Mouse (Mus musculus) neural tube, embryonic 12.5 days (tissue): ENCODE data around the gene Hdac7. TPM values are rescaled to one million over a fixed set of nuclear protein-coding genes. Genes with fewer than 3 reads are reported as not detected.

Source experiments
- ATAC-seq: fragments of 200-750 bp; cut with Nextera tagmentation; 2 replicates; pipeline ENCODE4 v1.8.0; 2017; ENCODE audit warnings: low read depth, mild to moderate bottlenecking, moderate TSS enrichment, moderate library complexity; ENCODE audit not compliant: low FRiP score
- H3K27ac ChIP-seq: fragments of 300-500 bp; sonication (generic); 2 replicates; pipeline ENCODE4 v1.5.1; 2016
- H3K27me3 ChIP-seq: fragments of 300-500 bp; sonication (generic); replicated peaks from 2 replicates; pipeline ENCODE4 v1.6.1; 2016; ENCODE audit warnings: mild to moderate bottlenecking
- H3K36me3 ChIP-seq: fragments of 300-500 bp; sonication (generic); 2 replicates; pipeline ENCODE4 v1.6.1; 2016; ENCODE audit warnings: mild to moderate bottlenecking
- H3K4me1 ChIP-seq: fragments of 300-500 bp; sonication (generic); 2 replicates; pipeline ENCODE4 v1.6.1; 2016
- H3K4me2 ChIP-seq: fragments of 300-500 bp; sonication (generic); replicated peaks from 2 replicates; pipeline ENCODE4 v1.6.1; 2016; ENCODE audit warnings: mild to moderate bottlenecking
- H3K4me3 ChIP-seq: fragments of 300-500 bp; sonication (generic); 2 replicates; pipeline ENCODE4 v1.5.1; 2016
- H3K9ac ChIP-seq: fragments of 300-500 bp; sonication (generic); 2 replicates; pipeline ENCODE4 v1.6.1; 2016; ENCODE audit warnings: mild to moderate bottlenecking
- H3K9me3 ChIP-seq: fragments of 300-500 bp; sonication (generic); 2 replicates; pipeline ENCODE4 v1.6.1; 2016; ENCODE audit warnings: mild to moderate bottlenecking
- WGBS: fragments of 180-500 bp; shearing (Covaris S2); methylation state at CpG from one replicate; pipeline ENCODE4 v1.1.7; 2016; 5-methylcytosine and 5-hydroxymethylcytosine counted together
- polyA plus RNA-seq: library from polyadenylated mRNA; unstranded; fragments of >200 nt; fragmentation: Nextera tagmentation; extraction: Ambion mirVana; gene quantifications from 2 replicates; pipeline ENCODE4 v1.2.1, GENCODE M21; 2016

The Hdac7 gene
- polyA plus RNA-seq, 1 experiment from 2014 or later, result 29.7 TPM

DNA sequence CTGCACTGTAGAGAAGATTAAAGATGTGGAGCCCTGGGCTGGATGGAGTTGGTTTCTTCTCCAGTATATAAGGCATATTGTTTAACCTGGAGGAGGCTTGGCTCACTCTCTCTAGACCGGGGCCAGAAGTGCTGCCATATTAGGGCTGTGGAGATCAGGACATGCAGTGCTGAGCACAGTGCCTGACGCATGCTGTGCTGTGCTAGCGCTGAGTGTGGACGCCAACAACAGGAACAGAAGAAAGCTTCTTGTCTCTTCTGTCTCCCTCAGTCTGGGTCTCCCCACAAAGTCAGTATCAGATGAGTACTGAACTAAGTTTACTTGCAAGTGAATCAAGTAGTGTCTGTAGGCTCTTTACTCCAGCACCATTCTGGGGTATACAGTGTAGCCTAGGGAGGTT lies 4.8 kb downstream of the Hdac7 start:
- H3K9me3 ChIP-seq, result no peaks in the 10 kb centered on the region
- 77% methylated on average over 4 of the region's 4 CpGs for WGBS
- ATAC-seq, result no peak
- peaks cover 12% of the 10 kb centered on the region for H3K4me1 ChIP-seq
- no peak overlapping the region for H3K4me2 ChIP-seq
- no peak overlapping the region for H3K4me3 ChIP-seq
- H3K27ac ChIP-seq, result no peak overlapping the region
- no peaks in the 10 kb centered on the region for H3K27me3 ChIP-seq
- H3K36me3 ChIP-seq, result no peaks in the 10 kb centered on the region
- H3K9ac ChIP-seq, result no peak overlapping the region

DNA sequence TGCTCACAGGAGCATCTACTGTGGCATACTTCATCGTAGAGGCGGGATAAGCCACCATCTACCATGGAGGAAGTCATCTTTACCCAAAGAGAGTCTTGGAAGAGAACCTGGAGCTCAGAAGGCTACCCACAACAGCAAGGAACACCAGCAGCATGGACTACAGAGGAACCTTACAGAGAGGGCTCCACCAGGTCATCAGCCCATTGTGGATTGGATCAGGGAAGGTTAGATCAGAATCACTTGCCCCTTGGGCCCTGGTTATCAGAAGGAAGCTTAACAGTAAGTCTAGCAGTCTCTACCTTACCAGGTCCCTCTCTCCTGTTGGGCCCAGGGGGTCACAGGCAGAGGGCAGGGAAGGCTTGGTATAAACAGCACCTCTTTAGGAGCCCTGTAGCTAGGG lies 5.3 kb downstream of the Hdac7 start:
- peaks cover 12% of the 10 kb centered on the region for H3K4me1 ChIP-seq
- H3K27me3 ChIP-seq, result no peaks in the 10 kb centered on the region
- no peaks in the 10 kb centered on the region for H3K36me3 ChIP-seq
- no peak overlapping the region for H3K9ac ChIP-seq
- H3K4me3 ChIP-seq, result no peak overlapping the region
- no peak overlapping the region for H3K27ac ChIP-seq
- no peak for ATAC-seq
- H3K9me3 ChIP-seq, result no peaks in the 10 kb centered on the region
- no peak overlapping the region for H3K4me2 ChIP-seq
- WGBS, result 92% methylated on average over 2 of the region's 2 CpGs

DNA sequence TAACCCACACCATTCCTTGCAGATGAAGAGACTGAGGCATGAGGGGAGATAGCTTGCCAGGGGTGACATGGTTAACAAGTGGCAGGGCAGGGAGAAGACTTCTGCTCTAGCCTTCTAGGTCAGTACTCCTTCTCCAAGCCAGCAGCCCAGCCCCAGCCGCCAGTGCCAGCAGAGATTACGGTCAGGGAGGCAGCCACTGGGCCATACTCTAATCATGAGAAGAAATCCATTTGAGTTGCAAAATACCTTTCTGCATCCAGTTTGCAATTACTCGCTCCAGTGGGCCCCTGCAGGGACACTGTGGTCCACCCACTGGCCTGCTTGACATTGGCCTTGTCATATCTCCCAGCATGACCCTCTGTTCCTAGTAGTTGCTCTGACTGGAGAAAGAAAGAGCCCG lies 5.9 kb downstream of the Hdac7 start:
- H3K9ac ChIP-seq, result no peak overlapping the region
- no peak overlapping the region for H3K27ac ChIP-seq
- 70% methylated on average over 4 of the region's 4 CpGs for WGBS
- no peak overlapping the region for H3K4me2 ChIP-seq
- no peak overlapping the region for H3K4me3 ChIP-seq
- no peaks in the 10 kb centered on the region for H3K36me3 ChIP-seq
- no peak for ATAC-seq
- peaks cover 12% of the 10 kb centered on the region for H3K4me1 ChIP-seq
- H3K9me3 ChIP-seq, result no peaks in the 10 kb centered on the region
- H3K27me3 ChIP-seq, result no peaks in the 10 kb centered on the region

GRCm38 (mm10) chr15:97837491-97838061 lies 6.7 kb downstream of the Hdac7 start:
- H3K4me1 ChIP-seq, result peaks cover 14% of the 10 kb centered on the region
- 24% methylated on average over 8 of the region's 8 CpGs for WGBS
- H3K27me3 ChIP-seq, result no peaks in the 10 kb centered on the region
- H3K36me3 ChIP-seq, result no peaks in the 10 kb centered on the region
- H3K9me3 ChIP-seq, result no peaks in the 10 kb centered on the region
- H3K9ac ChIP-seq, result no peak overlapping the region
- no peak overlapping the region for H3K27ac ChIP-seq
- no peak overlapping the region for H3K4me2 ChIP-seq
- no peak for ATAC-seq
- no peak overlapping the region for H3K4me3 ChIP-seq

DNA sequence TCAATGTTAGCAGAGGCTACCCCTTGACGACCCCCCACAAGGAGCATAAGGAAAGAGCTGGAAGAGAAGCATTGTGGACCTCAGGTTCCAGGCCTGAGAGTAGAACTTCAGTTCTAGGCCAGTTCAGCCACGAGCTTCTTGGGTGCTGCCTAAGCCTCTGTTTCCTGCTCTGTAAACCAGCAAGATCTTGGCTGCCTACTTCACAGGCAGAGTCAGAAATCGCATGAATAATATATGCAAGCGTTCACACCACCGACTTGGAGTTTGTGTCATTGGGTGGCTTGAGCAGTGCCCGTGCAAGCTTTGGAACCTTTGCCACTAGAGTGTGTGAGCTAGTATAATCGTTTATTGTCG lies 7.4 kb downstream of the Hdac7 start:
- H3K27me3 ChIP-seq, result no peaks in the 10 kb centered on the region
- ATAC-seq, result no peak
- H3K9me3 ChIP-seq, result no peaks in the 10 kb centered on the region
- H3K9ac ChIP-seq, result no peak overlapping the region
- H3K4me1 ChIP-seq, result peaks cover 21% of the 10 kb centered on the region
- 71% methylated on average over 8 of the region's 8 CpGs for WGBS
- no peaks in the 10 kb centered on the region for H3K36me3 ChIP-seq
- H3K4me2 ChIP-seq, result no peak overlapping the region
- H3K27ac ChIP-seq, result no peak overlapping the region
- H3K4me3 ChIP-seq, result no peak overlapping the region

GRCm38 (mm10) chr15:97836153-97836893 lies 8.0 kb downstream of the Hdac7 start:
- 54% methylated on average over 17 of the region's 17 CpGs for WGBS

GRCm38 (mm10) chr15:97832764-97833479 lies 11.4 kb downstream of the Hdac7 start:
- Histone ChIP-seq H3K27me3 (no peaks in the 10 kb centered on the region), H3K4me2 (no peak overlapping the region), H3K4me1 (peaks cover 47% of the 10 kb centered on the region)

More at GRCm38 (mm10) chr15:97836153-97836893, 8.0 kb downstream of the Hdac7 start:
- H3K27ac ChIP-seq, result no peak overlapping the region
- H3K27me3 ChIP-seq, result no peaks in the 10 kb centered on the region
- no peak overlapping the region for H3K4me2 ChIP-seq
- no peak overlapping the region for H3K9ac ChIP-seq
- ATAC-seq, result no peak
- H3K4me3 ChIP-seq, result no peak overlapping the region
- no peaks in the 10 kb centered on the region for H3K9me3 ChIP-seq
- peaks cover 24% of the 10 kb centered on the region for H3K4me1 ChIP-seq
- no peaks in the 10 kb centered on the region for H3K36me3 ChIP-seq

DNA sequence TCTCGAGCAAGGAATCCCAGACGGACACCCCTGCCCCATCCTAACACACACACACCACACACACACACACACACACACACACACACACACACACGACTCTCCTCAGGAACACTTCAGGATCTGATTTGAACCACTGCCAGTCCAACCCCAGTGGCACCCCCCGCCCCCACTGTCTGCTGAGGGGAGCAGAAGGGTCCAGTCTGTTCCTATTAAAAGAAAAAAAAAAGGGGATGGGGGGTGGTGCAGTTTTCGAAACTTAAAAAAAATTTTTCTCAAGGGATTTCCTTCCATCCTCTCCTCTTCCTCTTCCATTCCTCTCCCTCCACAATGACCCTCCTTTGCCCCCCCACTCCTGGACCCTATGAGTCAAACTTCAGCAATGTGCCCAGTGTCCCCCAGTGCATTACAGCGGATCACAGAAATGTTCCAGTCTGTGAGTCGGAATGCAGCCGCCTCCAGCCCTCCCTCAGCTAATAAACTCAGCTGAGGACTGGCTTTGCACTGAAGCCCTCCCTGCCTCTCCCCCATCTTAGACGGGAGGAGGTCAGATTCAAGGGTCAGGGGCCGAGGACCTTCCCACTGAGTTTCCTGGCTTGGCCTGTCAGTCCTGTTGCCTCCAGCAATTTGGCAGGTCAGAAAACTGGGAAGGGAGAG lies 12.2 kb downstream of the Hdac7 start:
- ATAC-seq, result no peak
- Histone ChIP-seq H3K4me3 (peak overlapping the region; percentile 97), H3K4me1 (peaks cover 46% of the 10 kb centered on the region), H3K4me2 (peak overlapping the region; percentile 81), H3K27me3 (no peaks in the 10 kb centered on the region), H3K9me3 (no peaks in the 10 kb centered on the region), H3K9ac (peak overlapping the region; percentile 100), H3K36me3 (no peaks in the 10 kb centered on the region), H3K27ac (peak overlapping the region; percentile 94)
- 11% methylated on average over 10 of the region's 10 CpGs for WGBS

More at GRCm38 (mm10) chr15:97832764-97833479, 11.4 kb downstream of the Hdac7 start:
- 59% methylated on average over 9 of the region's 9 CpGs for WGBS
- no peak for ATAC-seq
- Histone ChIP-seq H3K9ac (no peak overlapping the region), H3K9me3 (no peaks in the 10 kb centered on the region), H3K27ac (no peak overlapping the region), H3K36me3 (no peaks in the 10 kb centered on the region), H3K4me3 (no peak overlapping the region)

DNA sequence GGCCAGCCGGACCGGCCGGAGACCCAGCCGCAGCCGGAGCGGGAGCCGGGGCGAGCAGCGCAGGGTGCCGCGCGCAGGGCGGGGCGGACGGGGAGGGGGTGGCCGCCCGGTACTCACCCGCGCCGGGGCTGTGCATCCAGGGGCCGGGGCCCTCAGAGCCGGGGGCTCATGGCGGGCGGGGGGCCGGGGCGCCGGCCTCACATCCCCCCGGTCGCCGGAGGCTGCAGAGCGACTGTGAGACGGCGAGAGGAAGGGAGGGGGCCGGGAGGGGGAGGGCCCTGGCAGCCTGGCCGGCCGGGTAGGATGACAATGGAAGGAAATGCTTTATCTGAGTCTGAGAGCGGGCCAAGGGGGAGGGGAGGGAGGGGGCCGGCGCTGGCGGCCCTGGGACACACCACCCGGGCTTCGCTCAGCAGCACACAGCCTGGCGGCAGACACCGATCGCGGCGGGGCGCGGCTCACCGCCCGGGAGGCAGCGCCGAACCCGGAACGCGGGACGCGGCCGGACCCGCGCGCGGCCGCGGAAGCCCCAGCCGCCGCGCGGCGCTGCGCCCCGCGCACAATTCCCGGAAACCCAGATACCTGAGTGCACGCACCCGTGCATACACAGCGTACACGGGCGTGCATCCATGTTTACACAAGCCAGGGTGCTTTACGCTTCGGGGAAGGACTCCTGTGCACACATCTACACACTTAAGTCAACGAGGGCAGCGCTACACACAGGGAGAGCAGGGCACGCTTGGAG lies 12.9 kb downstream of the Hdac7 start:
- peaks cover 53% of the 10 kb centered on the region for H3K4me1 ChIP-seq
- peak; percentile 92 for ATAC-seq

DNA sequence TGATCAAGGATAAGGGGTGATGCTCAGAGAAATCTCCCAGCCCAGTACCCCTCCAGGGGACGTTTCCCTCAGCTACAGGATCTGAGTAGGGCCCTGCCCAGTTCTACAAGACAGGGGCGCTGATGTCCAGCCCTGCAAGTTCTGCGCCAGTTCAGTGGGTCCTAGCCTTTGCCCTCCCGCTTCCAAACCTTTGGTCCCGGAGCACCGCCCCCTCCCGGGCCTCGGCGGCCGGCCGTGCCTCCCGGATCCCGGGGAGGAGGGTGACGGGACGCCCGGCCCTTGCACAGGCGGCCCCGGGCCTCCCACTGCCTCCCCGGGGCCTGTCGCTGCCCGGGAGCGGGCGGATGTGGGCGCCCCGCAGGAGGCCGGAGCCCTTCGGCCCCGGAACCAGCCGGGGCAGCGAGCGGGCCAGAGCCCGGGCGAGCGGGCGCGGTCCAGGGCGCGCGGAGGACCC lies 13.5 kb downstream of the Hdac7 start:
- under 1% methylated on average over 39 of the region's 39 CpGs for WGBS
- peak overlapping the region; percentile 94 for H3K27ac ChIP-seq
- H3K36me3 ChIP-seq, result no peaks in the 10 kb centered on the region
- peak overlapping the region; percentile 100 for H3K9ac ChIP-seq
- H3K4me1 ChIP-seq, result peaks cover 59% of the 10 kb centered on the region
- H3K27me3 ChIP-seq, result no peaks in the 10 kb centered on the region; the same call in 1 of the 2 replicates
- H3K4me3 ChIP-seq, result peak overlapping the region; percentile 97
- peak overlapping the region; percentile 81 for H3K4me2 ChIP-seq
- ATAC-seq, result peak; percentile 26; the same call in 1 of the 2 replicates
- no peaks in the 10 kb centered on the region for H3K9me3 ChIP-seq

More for the DNA sequence above, 12.9 kb downstream of the Hdac7 start:
- no peaks in the 10 kb centered on the region for H3K27me3 ChIP-seq
- H3K9ac ChIP-seq, result peak overlapping the region; percentile 100
- peak overlapping the region; percentile 81 for H3K4me2 ChIP-seq
- WGBS, result under 1% methylated on average over 80 of the region's 84 CpGs
- H3K36me3 ChIP-seq, result no peaks in the 10 kb centered on the region
- peak overlapping the region; percentile 94 for H3K27ac ChIP-seq
- H3K9me3 ChIP-seq, result no peaks in the 10 kb centered on the region
- peak overlapping the region; percentile 97 for H3K4me3 ChIP-seq

DNA sequence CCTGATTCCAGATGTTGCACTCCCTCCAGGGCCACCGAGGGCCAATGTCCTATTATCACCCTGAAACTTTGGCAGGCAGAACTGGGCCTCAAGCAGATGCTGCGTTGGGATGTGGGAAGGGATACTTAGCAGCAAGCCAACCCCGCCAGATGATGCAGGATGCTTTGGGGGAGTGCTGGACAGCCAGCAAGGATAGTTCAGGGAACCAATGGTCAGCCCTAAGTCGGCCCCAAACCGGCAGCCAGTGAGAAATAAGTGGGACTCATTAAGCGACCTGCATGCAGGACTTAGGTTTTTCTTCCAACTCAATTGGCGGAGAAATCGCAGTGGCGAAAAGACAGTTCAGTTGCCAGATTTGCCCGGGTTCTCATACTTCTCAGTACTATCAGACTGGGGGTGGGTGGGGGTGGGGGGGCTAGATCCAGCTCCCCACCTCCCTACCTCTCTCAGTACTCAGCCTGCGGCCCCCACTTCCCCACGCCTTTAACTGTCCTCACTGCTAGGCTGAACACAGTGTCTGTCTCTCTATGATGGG lies 14.0 kb downstream of the Hdac7 start:
- H3K9me3 ChIP-seq, result no peaks in the 10 kb centered on the region
- ATAC-seq, result no peak
- 15% methylated on average over 12 of the region's 12 CpGs for WGBS
- peak overlapping the region; percentile 97 for H3K4me3 ChIP-seq
- H3K27me3 ChIP-seq, result no peaks in the 10 kb centered on the region; the same call in 1 of the 2 replicates
- no peaks in the 10 kb centered on the region for H3K36me3 ChIP-seq
- H3K4me1 ChIP-seq, result peaks cover 64% of the 10 kb centered on the region
- peak overlapping the region; percentile 94 for H3K27ac ChIP-seq
- peak overlapping the region; percentile 100 for H3K9ac ChIP-seq
- peak overlapping the region; percentile 81 for H3K4me2 ChIP-seq
